Mouse (Mus musculus) MEL (cell line): ENCODE results near the gene Pick1. TPM values are rescaled to one million over a fixed set of nuclear protein-coding genes. Genes with fewer than 3 reads are reported as not detected.

Source experiments
- DNase-seq: peaks from one replicate; pipeline ENCODE4 v3.0.0; 2011; ENCODE audit warnings: low read depth, low spot score
- H3K27ac ChIP-seq: 2 replicates; pipeline ENCODE4 v1.5.1; 2012; ENCODE audit warnings: low read depth, mild to moderate bottlenecking, control low read depth, low read length, moderate library complexity; ENCODE audit not compliant: control insufficient read depth
- H3K27me3 ChIP-seq, 2 experiments: fragments of 150-350 bp in 1 of 2; sonication (generic) in 1 of 2; 2 replicates each; pipeline ENCODE4 v1.6.1; 2012; ENCODE audit warnings: low read length in 2 of 2, mild to moderate bottlenecking in 2 of 2, improper control_type of control experiment in 1 of 2, moderate library complexity in 1 of 2; ENCODE audit not compliant: insufficient read depth in 2 of 2, control insufficient read depth in 1 of 2
- H3K36me3 ChIP-seq, 2 experiments: 2 replicates each; pipeline ENCODE4 v1.6.1; 2012 to 2014; ENCODE audit warnings: low read length in 2 of 2, improper control_type of control experiment in 1 of 2, inconsistent platforms in 1 of 2, mild to moderate bottlenecking in 1 of 2; ENCODE audit not compliant: insufficient read depth in 2 of 2, control insufficient read depth in 1 of 2
- H3K4me1 ChIP-seq, 2 experiments: fragments of 150-350 bp in 1 of 2; sonication (generic) in 1 of 2; 2 replicates each; pipeline ENCODE4 v1.6.1; 2012; ENCODE audit warnings: low read length in 2 of 2, improper control_type of control experiment in 1 of 2, mild to moderate bottlenecking in 1 of 2; ENCODE audit not compliant: insufficient read depth in 2 of 2, control insufficient read depth in 1 of 2
- H3K4me3 ChIP-seq, 2 experiments: fragments of 150-350 bp in 1 of 2; sonication (generic) in 1 of 2; 2 replicates each; pipeline ENCODE4 v1.5.1; 2012; ENCODE audit warnings: low read depth in 2 of 2, low read length in 2 of 2, mild to moderate bottlenecking in 2 of 2, moderate library complexity in 2 of 2, control low read depth in 1 of 2, improper control_type of control experiment in 1 of 2; ENCODE audit not compliant: control insufficient read depth in 1 of 2, insufficient read depth in 1 of 2
- H3K79me2 ChIP-seq: 2 replicates; pipeline ENCODE4 v1.6.1; 2012; ENCODE audit warnings: mild to moderate bottlenecking, low read length, moderate library complexity; ENCODE audit not compliant: control insufficient read depth, poor library complexity, insufficient read depth
- H3K9ac ChIP-seq: 2 replicates; pipeline ENCODE4 v1.6.1; 2012; ENCODE audit warnings: low read depth, mild to moderate bottlenecking, control low read depth, low read length, moderate library complexity; ENCODE audit not compliant: control insufficient read depth, poor library complexity, severe bottlenecking
- H3K9me3 ChIP-seq: fragments of 150-350 bp; sonication (generic); replicated peaks from 2 replicates; pipeline ENCODE4 v1.6.1; 2012; ENCODE audit warnings: mild to moderate bottlenecking, low read length, improper control_type of control experiment, moderate library complexity; ENCODE audit not compliant: insufficient read depth
- BHLHE40 ChIP-seq: IDR thresholded peaks from 2 replicates; pipeline ENCODE4 v1.6.1; 2012; ENCODE audit warnings: low read depth, mild to moderate bottlenecking, inconsistent platforms, low read length, improper control_type of control experiment, borderline replicate concordance
- CTCF ChIP-seq, 3 experiments: IDR thresholded peaks in 2 of 3; conservative IDR thresholded peaks in 1 of 3; 2 replicates each; pipeline ENCODE4 v1.5.1; 2011 to 2012; ENCODE audit warnings: low read length in 3 of 3, low read depth in 2 of 3, mild to moderate bottlenecking in 2 of 3, improper control_type of control experiment in 1 of 3, inconsistent platforms in 1 of 3, mixed read lengths in 1 of 3, moderate library complexity in 1 of 3; ENCODE audit not compliant: control insufficient read depth in 1 of 3, insufficient read depth in 1 of 3, poor library complexity in 1 of 3, severe bottlenecking in 1 of 3
- GATA1 ChIP-seq: IDR thresholded peaks from 2 replicates; pipeline ENCODE4 v1.6.1; 2011; ENCODE audit warnings: low read depth, low read length, improper control_type of control experiment
- HCFC1 ChIP-seq: IDR thresholded peaks from 2 replicates; pipeline ENCODE4 v1.6.1; 2012; ENCODE audit warnings: low read depth, mild to moderate bottlenecking, inconsistent platforms, low read length, improper control_type of control experiment, moderate library complexity
- KAT2A ChIP-seq: conservative IDR thresholded peaks from 2 replicates; pipeline ENCODE4 v1.6.1; 2012; ENCODE audit warnings: low read depth, low read length, improper control_type of control experiment, inconsistent platforms
- MAZ ChIP-seq: IDR thresholded peaks from 2 replicates; pipeline ENCODE4 v1.6.1; 2012; ENCODE audit warnings: low read depth, mild to moderate bottlenecking, inconsistent platforms, low read length, improper control_type of control experiment
- NRF1 ChIP-seq: IDR thresholded peaks from 2 replicates; pipeline ENCODE4 v1.6.1; 2014; ENCODE audit warnings: low read depth, mild to moderate bottlenecking, inconsistent platforms, low read length, improper control_type of control experiment, moderate library complexity; ENCODE audit not compliant: poor library complexity, insufficient read depth, severe bottlenecking
- RAD21 ChIP-seq: IDR thresholded peaks from 2 replicates; pipeline ENCODE4 v1.6.1; 2011; ENCODE audit warnings: mild to moderate bottlenecking, low read depth, low read length, improper control_type of control experiment
- RCOR1 ChIP-seq: IDR thresholded peaks from 2 replicates; pipeline ENCODE4 v1.6.1; 2012; ENCODE audit warnings: low read depth, mild to moderate bottlenecking, inconsistent platforms, low read length, improper control_type of control experiment
- SIN3A ChIP-seq: IDR thresholded peaks from 2 replicates; pipeline ENCODE4 v1.6.1; 2012; ENCODE audit warnings: low read length, improper control_type of control experiment, inconsistent platforms
- USF2 ChIP-seq, 2 experiments: IDR thresholded peaks; 2 replicates each; pipeline ENCODE4 v1.6.1; 2011 to 2012; ENCODE audit warnings: improper control_type of control experiment in 2 of 2, low read length in 2 of 2, borderline replicate concordance in 1 of 2, inconsistent platforms in 1 of 2, low read depth in 1 of 2, mild to moderate bottlenecking in 1 of 2; ENCODE audit not compliant: insufficient read depth in 1 of 2
- polyA plus RNA-seq, 2 experiments: library from polyadenylated mRNA; stranded (reverse) in 1 of 2; unstranded in 1 of 2; fragments of >175 nt in 1 of 2; fragments of >200 nt in 1 of 2; gene quantifications; 2 replicates each; pipeline versions ENCODE4 v1.2.1 to v1.2.4; 2012; ENCODE audit warnings: low replicate concordance in 2 of 2, low read depth in 1 of 2; ENCODE audit not compliant: insufficient read length in 2 of 2, insufficient read depth in 1 of 2, missing spikeins in 1 of 2
- total RNA-seq: library from RNA; depleted of rRNA; stranded (reverse); fragments of 300-350 nt; gene quantifications from 2 replicates; pipeline ENCODE4 v1.2.3, GENCODE M21; 2012

The Pick1 gene
- total and polyA plus RNA-seq, 3 experiments, result 20.8 to 24.3 TPM; not detected in 1

DNA sequence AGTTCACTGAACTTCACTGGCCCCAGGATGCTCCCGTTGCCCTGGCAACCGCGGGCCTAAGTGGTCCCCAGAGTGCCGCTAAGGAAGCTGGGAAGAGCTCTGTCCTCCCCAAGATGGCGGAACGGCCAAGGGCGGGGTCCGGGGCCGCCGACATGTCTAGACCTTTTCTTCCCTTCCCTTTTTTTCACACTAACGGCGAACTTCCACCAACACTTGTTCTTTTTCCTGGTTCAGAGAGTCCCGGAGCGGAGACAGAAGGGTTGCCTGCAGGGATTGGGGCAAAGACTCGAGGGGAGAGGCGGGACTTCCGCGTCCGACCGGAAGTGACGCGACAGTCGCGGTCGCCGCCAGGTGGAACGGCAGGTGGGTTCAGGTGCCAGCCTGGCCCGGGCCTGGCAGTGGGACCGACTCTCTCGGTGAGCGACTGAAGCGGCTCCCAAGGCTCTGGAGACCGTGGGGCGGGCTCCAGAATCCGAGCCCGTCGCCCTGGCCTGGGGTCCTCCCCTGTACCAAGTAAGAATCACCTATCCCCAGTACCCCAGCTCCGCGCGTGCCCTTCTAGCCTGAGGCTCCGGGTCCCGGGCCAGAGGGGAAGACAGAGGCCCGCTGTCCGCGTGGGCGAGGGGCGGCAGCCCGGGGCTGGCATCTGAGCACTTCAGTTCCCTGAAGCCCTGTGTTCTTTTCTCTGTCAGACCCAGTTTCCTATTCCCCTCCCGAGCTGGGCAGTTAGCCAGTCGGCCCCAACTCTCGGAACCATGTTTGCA, at the start of gene Pick1, which contains the start of gene Gm49486 (continued):
- TF ChIP-seq CTCF (IDR thresholded peaks at IDR 0.05 in 2 of 3, conservative IDR thresholded peaks at IDR 0.05 in 1 of 3; ENCODE audit: control insufficient read depth in 1 of 3, insufficient read depth in 1 of 3, low read depth in 2 of 3, low read length in 3 of 3, poor library complexity in 1 of 3, severe bottlenecking in 1 of 3), result no peak
- peak; percentile 20; the same call in 1 of the 2 replicates for TF ChIP-seq NRF1
- peak; percentile 82 for TF ChIP-seq HCFC1
- peak; percentile 49; the same call in 1 of the 2 replicates for TF ChIP-seq KAT2A

DNA sequence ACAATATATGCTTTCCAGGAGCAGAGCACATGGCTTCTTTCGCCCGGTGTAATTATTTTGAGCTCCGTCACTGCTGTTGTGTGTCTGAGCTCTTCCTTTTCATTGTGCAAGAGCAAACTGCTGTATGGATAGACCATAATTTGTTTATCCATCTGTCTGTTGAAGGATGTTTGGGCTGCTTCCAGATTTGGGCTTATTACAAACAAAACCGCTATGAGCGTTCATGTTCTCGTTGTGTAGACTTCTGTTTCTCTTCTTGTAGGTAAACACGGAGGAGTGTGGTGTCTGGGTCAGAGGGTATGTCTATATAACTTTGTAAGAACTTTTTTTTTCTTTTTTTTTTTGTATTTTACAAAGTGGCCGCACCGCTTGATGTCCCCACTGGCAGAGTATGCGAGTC, 43.8 kb upstream of the Pick1 start:
- H3K27me3 ChIP-seq, result peaks cover 14 to 19% of the 10 kb centered on the region in 2 experiments
- H3K9ac ChIP-seq, result no peak overlapping the region
- no peaks in the 10 kb centered on the region for H3K4me1 ChIP-seq
- no peak for TF ChIP-seq USF2 (IDR thresholded peaks at IDR 0.05; ENCODE audit: borderline replicate concordance in 1 of 2, insufficient read depth in 1 of 2, low read depth in 1 of 2, low read length in 2 of 2)
- TF ChIP-seq RCOR1, result no peak
- TF ChIP-seq BHLHE40, result no peak
- TF ChIP-seq MAZ, result no peak
- no peak for TF ChIP-seq NRF1
- no peak for TF ChIP-seq SIN3A
- TF ChIP-seq GATA1, result no peak
- no peak overlapping the region for H3K4me3 ChIP-seq
- no peak overlapping the region for H3K27ac ChIP-seq
- no peaks in the 10 kb centered on the region for H3K79me2 ChIP-seq
- H3K36me3 ChIP-seq, result no peaks in the 10 kb centered on the region
- no peaks in the 10 kb centered on the region for H3K9me3 ChIP-seq
- DNase-seq, result no peak

DNA sequence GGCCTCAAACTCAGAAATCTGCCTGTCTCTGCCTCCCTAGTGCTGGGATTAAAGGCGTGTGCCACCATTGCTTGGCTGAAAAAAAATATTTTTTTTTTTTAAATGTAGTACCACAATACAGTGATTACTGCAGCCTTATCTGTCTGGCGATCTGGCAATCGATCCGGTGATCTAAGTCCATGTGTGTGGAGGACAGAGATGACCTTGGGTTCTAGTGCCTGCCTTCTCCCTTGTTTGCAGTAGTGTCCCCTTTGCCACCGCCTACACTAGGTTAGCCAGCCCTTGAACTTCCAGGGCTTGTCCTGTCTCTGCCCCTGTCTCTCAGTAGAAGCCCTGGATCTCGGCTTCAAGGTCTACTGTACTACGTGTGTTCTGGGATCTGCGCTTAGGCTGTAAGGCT, 41.2 kb upstream of the Pick1 start:
- no peak for DNase-seq
- Histone ChIP-seq H3K9me3 (no peaks in the 10 kb centered on the region), H3K27me3 (peaks cover 4 to 7% of the 10 kb centered on the region in 2 experiments; a peak in 3 of 4 replicates), H3K4me3 (no peak overlapping the region), H3K4me1 (no peaks in the 10 kb centered on the region), H3K36me3 (no peaks in the 10 kb centered on the region), H3K79me2 (no peaks in the 10 kb centered on the region), H3K9ac (no peak overlapping the region), H3K27ac (no peak overlapping the region)
- TF ChIP-seq GATA1, result 0 out of 2 replicates have a peak, but pooled peaks have one; percentile 6
- TF ChIP-seq RAD21, result no peak
